Mouse (Mus musculus) intestine, postnatal 0 days (tissue): ENCODE results near the gene Ears2. TPM values are rescaled to one million over a fixed set of nuclear protein-coding genes. Genes with fewer than 3 reads are reported as not detected.

Experiments
- ATAC-seq: fragments of 200-750 bp; cut with Nextera tagmentation; 2 replicates; pipeline ENCODE4 v1.8.0; 2017; ENCODE audit warnings: mild to moderate bottlenecking, moderate TSS enrichment, moderate library complexity
- H3K27ac ChIP-seq: fragments of 300-500 bp; sonication (generic); 2 replicates; pipeline ENCODE4 v1.5.1; 2014; ENCODE audit warnings: mild to moderate bottlenecking, low read depth, low read length, moderate library complexity
- H3K27me3 ChIP-seq: fragments of 300-500 bp; sonication (generic); replicated peaks from 2 replicates; pipeline ENCODE4 v1.6.1; 2014; ENCODE audit warnings: low read length, mixed read lengths; ENCODE audit not compliant: control insufficient read depth, insufficient read depth
- H3K36me3 ChIP-seq: fragments of 300-500 bp; sonication (generic); 2 replicates; pipeline ENCODE4 v1.6.1; 2014; ENCODE audit warnings: mild to moderate bottlenecking, moderate library complexity; ENCODE audit not compliant: control insufficient read depth, insufficient read depth
- H3K4me1 ChIP-seq: fragments of 300-500 bp; sonication (generic); replicated peaks from 2 replicates; pipeline ENCODE4 v1.6.1; 2014; ENCODE audit warnings: antibody characterized with exemption, low read length, mixed read lengths; ENCODE audit not compliant: control insufficient read depth, insufficient read depth
- H3K4me2 ChIP-seq: fragments of 300-500 bp; sonication (generic); replicated peaks from 2 replicates; pipeline ENCODE4 v1.6.1; 2014; ENCODE audit warnings: low read depth, mild to moderate bottlenecking, moderate library complexity
- H3K4me3 ChIP-seq: fragments of 300-500 bp; sonication (generic); 2 replicates; pipeline ENCODE4 v1.5.1; 2014; ENCODE audit warnings: low read depth, low read length
- H3K9ac ChIP-seq: fragments of 300-500 bp; sonication (generic); 2 replicates; pipeline ENCODE4 v1.6.1; 2014; ENCODE audit warnings: mild to moderate bottlenecking, low read depth, low read length
- H3K9me3 ChIP-seq: fragments of 300-500 bp; sonication (generic); 2 replicates; pipeline ENCODE4 v1.6.1; 2016; ENCODE audit warnings: mixed run types; ENCODE audit not compliant: control insufficient read depth
- CTCF ChIP-seq: sonication (generic); IDR thresholded peaks from 2 replicates; pipeline ENCODE4 v1.5.1; 2016; ENCODE audit warnings: low read depth, mild to moderate bottlenecking, control low read depth, antibody characterized with exemption, moderate library complexity
- WGBS: fragments of 180-500 bp; shearing (Covaris S2); extraction: QIAGEN DNeasy Blood & Tissue Kit; methylation state at CpG from one replicate; pipeline ENCODE4 v1.1.7; 2014; 5-methylcytosine and 5-hydroxymethylcytosine counted together
- polyA plus RNA-seq: library from polyadenylated mRNA; unstranded; fragments of >200 nt; fragmentation: Nextera tagmentation; extraction: Ambion mirVana; gene quantifications from 2 replicates; pipeline ENCODE4 v1.2.1, GENCODE M21; 2015

Ears2 gene
- polyA plus RNA-seq, 1 experiment from 2014 or later = 8.0 TPM

DNA sequence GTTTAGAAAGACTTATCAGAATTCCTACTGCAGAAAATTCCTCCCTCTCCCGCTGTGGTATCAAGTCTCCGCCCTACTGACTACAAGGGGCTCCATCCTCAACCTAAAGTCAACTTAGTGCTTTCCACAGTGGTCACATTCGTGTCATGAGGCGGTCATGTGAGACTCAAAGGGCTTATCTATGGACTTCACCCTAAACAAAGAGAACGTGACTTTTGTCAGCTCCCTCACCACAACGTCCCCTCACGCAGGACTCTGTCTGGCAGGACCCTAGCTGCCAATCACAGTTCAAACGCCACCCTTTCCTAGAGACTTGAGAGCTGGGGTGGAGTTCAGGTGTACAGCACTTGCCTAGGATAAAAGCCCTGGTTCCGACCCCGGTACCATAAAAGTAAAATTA lies 54.1 kb downstream of the Ears2 start:
- 47% methylated on average over 10 of the region's 10 CpGs for WGBS
- no peak for TF ChIP-seq CTCF
- H3K27ac ChIP-seq = no peak overlapping the region
- peak; percentile 41 for ATAC-seq
- no peak overlapping the region for H3K4me2 ChIP-seq
- H3K9me3 ChIP-seq = no peaks in the 10 kb centered on the region
- H3K36me3 ChIP-seq = peaks cover 33% of the 10 kb centered on the region
- H3K27me3 ChIP-seq = no peaks in the 10 kb centered on the region
- H3K4me1 ChIP-seq = no peaks in the 10 kb centered on the region
- H3K9ac ChIP-seq = no peak overlapping the region
- no peak overlapping the region for H3K4me3 ChIP-seq

DNA sequence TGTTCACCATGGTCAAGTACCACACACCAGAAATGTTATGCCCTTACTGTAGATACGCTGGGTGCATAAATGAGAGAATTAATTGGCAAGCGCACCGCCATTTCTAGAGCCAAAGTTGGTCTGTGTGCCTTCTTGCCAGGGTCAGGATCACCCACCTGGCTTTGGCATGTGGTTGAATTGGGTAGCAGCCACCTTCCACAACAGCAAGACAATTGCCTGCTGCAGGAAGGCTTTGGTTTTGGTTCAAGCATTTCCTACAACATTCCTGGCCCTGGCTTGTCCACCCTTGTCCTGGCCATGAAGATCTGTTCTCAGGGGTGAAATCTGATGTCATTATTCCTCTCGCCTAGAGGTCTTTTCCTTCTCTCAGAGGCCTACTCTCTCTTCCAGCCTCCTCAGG lies 54.7 kb downstream of the Ears2 start:
- H3K4me3 ChIP-seq = no peak overlapping the region
- H3K9me3 ChIP-seq = no peaks in the 10 kb centered on the region
- H3K9ac ChIP-seq = no peak overlapping the region
- ATAC-seq = no peak
- 93% methylated on average over 4 of the region's 4 CpGs for WGBS
- no peak overlapping the region for H3K4me2 ChIP-seq
- TF ChIP-seq CTCF = no peak
- no peaks in the 10 kb centered on the region for H3K27me3 ChIP-seq
- peaks cover 39% of the 10 kb centered on the region for H3K36me3 ChIP-seq
- no peaks in the 10 kb centered on the region for H3K4me1 ChIP-seq
- H3K27ac ChIP-seq = peak overlapping the region; percentile 57

DNA sequence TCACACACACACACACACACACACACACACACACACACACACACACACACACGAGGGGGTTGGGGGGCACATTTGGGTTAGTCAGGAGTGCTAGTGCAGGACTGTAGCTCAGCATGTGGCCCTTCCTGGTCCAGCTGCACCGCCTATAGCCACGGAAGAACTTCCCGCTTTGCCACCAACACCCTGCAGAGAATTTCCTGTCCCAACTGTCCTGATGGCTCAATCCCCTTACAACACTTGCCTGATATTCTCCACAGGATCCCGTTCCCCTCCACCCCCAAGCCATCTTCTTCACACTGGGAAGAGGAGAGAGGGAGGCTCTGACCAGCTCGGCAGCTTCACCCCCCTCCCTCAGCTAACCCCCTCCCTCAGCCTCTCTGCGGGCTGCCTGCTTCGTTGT lies 66.7 kb downstream of the Ears2 start:
- H3K4me1 ChIP-seq = no peaks in the 10 kb centered on the region
- no peak overlapping the region for H3K4me3 ChIP-seq
- H3K9me3 ChIP-seq = no peaks in the 10 kb centered on the region
- H3K27ac ChIP-seq = no peak overlapping the region
- H3K36me3 ChIP-seq = peaks cover 64% of the 10 kb centered on the region
- ATAC-seq = no peak
- WGBS = 82% methylated on average over 8 of the region's 8 CpGs
- no peak for TF ChIP-seq CTCF
- no peaks in the 10 kb centered on the region for H3K27me3 ChIP-seq
- H3K9ac ChIP-seq = no peak overlapping the region
- H3K4me2 ChIP-seq = no peak overlapping the region

DNA sequence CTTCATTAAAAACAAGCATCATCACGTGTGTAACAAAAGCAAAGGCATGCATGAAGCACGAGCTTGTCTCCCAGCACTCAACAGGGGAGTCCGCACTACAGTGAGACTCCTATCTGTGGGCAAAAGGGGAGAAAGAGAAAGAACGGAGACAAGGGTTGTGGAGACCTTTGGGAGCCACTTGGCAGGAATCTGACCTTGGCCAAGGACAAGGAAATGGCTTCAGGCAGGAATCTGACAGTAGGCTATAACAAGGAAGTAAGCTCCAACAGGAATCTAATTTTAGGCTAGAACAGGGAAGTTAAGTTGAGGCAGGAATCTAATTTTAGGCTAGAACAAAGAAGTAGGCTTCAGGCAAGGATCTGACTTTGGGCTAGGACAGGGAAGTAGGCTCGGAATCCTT lies 71.1 kb downstream of the Ears2 start:
- no peak overlapping the region for H3K9ac ChIP-seq
- no peak overlapping the region for H3K4me2 ChIP-seq
- peaks cover 67% of the 10 kb centered on the region for H3K36me3 ChIP-seq
- H3K4me3 ChIP-seq = no peak overlapping the region
- no peak for TF ChIP-seq CTCF
- H3K27me3 ChIP-seq = no peaks in the 10 kb centered on the region
- no peaks in the 10 kb centered on the region for H3K9me3 ChIP-seq
- 86% methylated on average over 5 of the region's 5 CpGs for WGBS
- no peak for ATAC-seq
- H3K4me1 ChIP-seq = no peaks in the 10 kb centered on the region
- no peak overlapping the region for H3K27ac ChIP-seq

Other genes starting within 250 kb of the Ears2 start
- 0.27 and 0.52 TPM in 2 replicates for gene Scnn1b, start 202.2 kb downstream of the Ears2 start, polyA plus RNA-seq
- 6.3 and 7.6 TPM in 2 replicates for gene Cog7, start 85.6 kb downstream of the Ears2 start, polyA plus RNA-seq
- 59.9 and 71.1 TPM in 2 replicates for gene Gga2, start 46.0 kb downstream of the Ears2 start, polyA plus RNA-seq
- gene Ubfd1, start 88 bp downstream of the Ears2 start, polyA plus RNA-seq = 26.3 and 29.3 TPM in 2 replicates
- gene Ndufab1, start 34.6 kb upstream of the Ears2 start, polyA plus RNA-seq = 956 and 957 TPM in 2 replicates
- 3.9 and 4.5 TPM in 2 replicates for gene Palb2, start 65.7 kb upstream of the Ears2 start, polyA plus RNA-seq
- 59.4 and 64.7 TPM in 2 replicates for gene Dctn5, start 65.8 kb upstream of the Ears2 start, polyA plus RNA-seq
- gene Plk1, start 92.2 kb upstream of the Ears2 start, polyA plus RNA-seq = 20.0 and 25.0 TPM in 2 replicates
- gene Ern2, start 118.9 kb upstream of the Ears2 start, polyA plus RNA-seq = 4.0 and 4.8 TPM in 2 replicates
- gene Chp2, start 152.2 kb upstream of the Ears2 start, polyA plus RNA-seq = 54.5 and 60.2 TPM in 2 replicates
- 4.7 and 5.1 TPM in 2 replicates for gene Prkcb, start 221.5 kb upstream of the Ears2 start, polyA plus RNA-seq